Mouse (Mus musculus): Measurements from ENCODE around the gene Gprc5a. TPM values are rescaled to one million over a fixed set of nuclear protein-coding genes. Genes with fewer than 3 reads are reported as not detected.

Gprc5a gene
- total RNA-seq (2021), result 1 to 10 TPM; 1.1 to 3.5 TPM
- long read RNA-seq, experiment 1, partial matches to known transcripts, result 0 of 1 reads
- long read RNA-seq, experiment 1, other reads (novel, unspliced or antisense), result 0 of 1 reads
- long read RNA-seq, experiment 2, partial matches to known transcripts, result 0 of 2 reads
- long read RNA-seq, experiment 2, other reads (novel, unspliced or antisense), result 0 of 2 reads

GRCm38 (mm10) chr6:135065236-135065957, at the start of gene Gprc5a:
Gene Gprc5a, plus strand, starts transcription at chr6:135065651.
- DNase-seq (ENCODE audit: low spot score in 2 of 2), result peak; percentile 18 to 31

- no peak for DNase-seq (ENCODE audit: low spot score in 2 of 2)
Observed at GRCm38 (mm10) chr6:135017211-135017610, 48.2 kb upstream of the Gprc5a start.

GRCm38 (mm10) chr6:135019564-135019963, 45.9 kb upstream of the Gprc5a start:
- DNase-seq (ENCODE audit: low spot score in 2 of 2), result no peak

GRCm38 (mm10) chr6:135021633-135022032, 43.8 kb upstream of the Gprc5a start:
- no peak for DNase-seq (ENCODE audit: low spot score in 2 of 2)

- DNase-seq (ENCODE audit: low spot score in 2 of 2), result no peak
Observed at GRCm38 (mm10) chr6:135023379-135023778, 42.1 kb upstream of the Gprc5a start.

- no peak for DNase-seq (ENCODE audit: low spot score in 2 of 2)
Observed at GRCm38 (mm10) chr6:135024781-135025420, 40.5 kb upstream of the Gprc5a start.

GRCm38 (mm10) chr6:135026232-135026631, 39.2 kb upstream of the Gprc5a start:
- peak in 1 of 2 experiments; percentile 5 for DNase-seq (ENCODE audit: low spot score in 2 of 2)

- DNase-seq (ENCODE audit: low spot score in 2 of 2), result peak in 1 of 2 experiments; percentile 28
Observed at GRCm38 (mm10) chr6:135026755-135027154, 38.7 kb upstream of the Gprc5a start.

- no peak for DNase-seq (ENCODE audit: low spot score in 2 of 2)
Observed at GRCm38 (mm10) chr6:135029246-135029645, 36.2 kb upstream of the Gprc5a start.

- no peak for DNase-seq (ENCODE audit: low spot score in 2 of 2)
Observed at GRCm38 (mm10) chr6:135038674-135039073, 26.8 kb upstream of the Gprc5a start.

GRCm38 (mm10) chr6:135040275-135040871, 25.1 kb upstream of the Gprc5a start:
- DNase-seq (ENCODE audit: low spot score in 2 of 2), result no peak

GRCm38 (mm10) chr6:135041930-135042329, 23.5 kb upstream of the Gprc5a start:
- DNase-seq (ENCODE audit: low spot score in 2 of 2), result no peak

- DNase-seq (ENCODE audit: low spot score in 2 of 2), result no peak
Observed at GRCm38 (mm10) chr6:135047276-135047675, 18.2 kb upstream of the Gprc5a start.

GRCm38 (mm10) chr6:135048509-135048908, 16.9 kb upstream of the Gprc5a start:
- DNase-seq (ENCODE audit: low spot score in 2 of 2), result no peak

- DNase-seq (ENCODE audit: low spot score in 2 of 2), result no peak
Observed at GRCm38 (mm10) chr6:135048956-135049355, 16.5 kb upstream of the Gprc5a start.

- DNase-seq (ENCODE audit: low spot score in 2 of 2), result no peak
Observed at GRCm38 (mm10) chr6:135053789-135054188, 11.7 kb upstream of the Gprc5a start.

- DNase-seq (ENCODE audit: low spot score in 2 of 2), result no peak
Observed at GRCm38 (mm10) chr6:135055882-135056281, 9.6 kb upstream of the Gprc5a start.

GRCm38 (mm10) chr6:135060728-135061127, 4.7 kb upstream of the Gprc5a start:
- no peak for DNase-seq (ENCODE audit: low spot score in 2 of 2)

GRCm38 (mm10) chr6:135064621-135065020, 830 bp upstream of the Gprc5a start:
- DNase-seq (ENCODE audit: low spot score in 2 of 2), result no peak

GRCm38 (mm10) chr6:135066795-135067445, 1.5 kb downstream of the Gprc5a start:
- no peak for DNase-seq (ENCODE audit: low spot score in 2 of 2)

GRCm38 (mm10) chr6:135068221-135068620, 2.8 kb downstream of the Gprc5a start:
- DNase-seq (ENCODE audit: low spot score in 2 of 2), result no peak
